Mouse (Mus musculus) heart, adult 18-20 months (tissue): Measurements from ENCODE around the gene Gm13040. TPM values are rescaled to one million over a fixed set of nuclear protein-coding genes. Genes with fewer than 3 reads are reported as not detected.
"Not testable (repeated sequence)": the region's sequence is repeated elsewhere in the genome, so short reads cannot be mapped to it uniquely, and the experiment has no call there.

ENCODE experiments used
- DNase-seq, 2 experiments: peaks; one replicate each; pipeline ENCODE4 v3.0.0; 2021 to 2022; ENCODE audit warnings: mixed read lengths in 1 of 2
- long read RNA-seq, 2 experiments: library from polyadenylated mRNA; stranded (forward); transcript quantifications; one replicate each; pipeline ENCODE4 v2.0.0; 2021
- total RNA-seq, 2 experiments: library from RNA; stranded (reverse); gene quantifications; 2 replicates each; pipeline ENCODE4 v1.2.3; 2021

The Gm13040 gene
- not detected for total RNA-seq
- long read RNA-seq, experiment 1, result 0 reads
- long read RNA-seq, experiment 2, result 0 reads

DNA sequence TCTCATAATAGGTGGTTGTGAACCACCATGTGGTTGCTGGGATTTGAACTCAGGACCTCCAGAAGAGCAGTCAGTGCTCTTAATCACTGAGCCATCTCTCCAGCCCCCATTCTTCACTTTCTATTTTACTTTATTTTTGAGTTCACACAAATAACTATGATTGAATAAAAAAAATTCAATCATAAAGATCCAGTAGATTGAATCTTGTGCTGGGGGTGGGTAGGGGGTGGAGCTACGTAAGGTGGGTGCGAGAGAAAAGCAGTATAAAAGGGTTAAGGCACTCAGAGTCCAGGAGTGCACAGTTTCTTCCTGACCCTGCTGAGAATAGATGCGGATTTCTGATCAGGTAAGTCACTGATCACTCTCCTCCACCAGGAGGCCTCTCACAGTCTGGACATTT is at the start of gene Gm13040:
Gene Gm13040 (plus strand): TSS at position 301 of the 400 bp plus-strand sequence.
- not testable (repeated sequence) for DNase-seq

DNA sequence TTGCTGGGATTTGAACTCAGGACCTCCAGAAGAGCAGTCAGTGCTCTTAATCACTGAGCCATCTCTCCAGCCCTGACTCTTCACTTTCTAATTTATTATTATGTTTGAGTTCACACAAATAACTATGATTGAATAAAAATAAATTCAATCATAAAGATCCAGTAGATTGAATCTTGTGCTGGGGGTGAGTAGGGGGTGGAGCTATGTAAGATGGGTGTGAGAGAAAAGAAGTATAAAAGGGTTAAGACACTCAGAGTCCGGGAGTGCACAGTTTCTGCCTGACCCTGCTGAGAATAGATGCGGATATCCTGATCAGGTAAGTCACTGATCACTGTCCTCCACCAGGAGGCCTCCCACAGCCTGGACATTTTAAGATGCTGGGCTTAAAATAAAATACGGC is 24.7 kb upstream of the Gm13040 start, which contains the start of gene Gm13043:
Gene Gm13043 (plus strand): TSS at position 301 of the 400 bp plus-strand sequence.
- no peak for DNase-seq

DNA sequence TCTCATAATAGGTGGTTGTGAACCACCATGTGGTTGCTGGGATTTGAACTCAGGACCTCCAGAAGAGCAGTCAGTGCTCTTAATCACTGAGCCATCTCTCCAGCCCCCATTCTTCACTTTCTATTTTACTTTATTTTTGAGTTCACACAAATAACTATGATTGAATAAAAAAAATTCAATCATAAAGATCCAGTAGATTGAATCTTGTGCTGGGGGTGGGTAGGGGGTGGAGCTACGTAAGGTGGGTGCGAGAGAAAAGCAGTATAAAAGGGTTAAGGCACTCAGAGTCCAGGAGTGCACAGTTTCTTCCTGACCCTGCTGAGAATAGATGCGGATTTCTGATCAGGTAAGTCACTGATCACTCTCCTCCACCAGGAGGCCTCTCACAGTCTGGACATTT is 15.6 kb downstream of the Gm13040 start, which contains the start of the genes BC080695 and Gm13057:
Gene BC080695 (plus strand): TSS at position 301 of the 400 bp plus-strand sequence.
Gene Gm13057 (plus strand): TSS at position 310 of the 400 bp plus-strand sequence.
- DNase-seq, result not testable (repeated sequence)

Other genes starting within 250 kb of the Gm13040 start
- 1 to 10 TPM; 4.5 to 7.9 TPM for gene Pdpn, start 236.4 kb upstream of the Gm13040 start, total RNA-seq
- gene Lrrc38, start 186.2 kb upstream of the Gm13040 start, total RNA-seq, result not detected
- not detected for gene Pramel1, start 141.5 kb upstream of the Gm13040 start, total RNA-seq
- gene Pramef8, start 123.5 kb upstream of the Gm13040 start, total RNA-seq, result 1 to 10 TPM; 8.7 to 9.0 TPM
- gene Oog4, start 85.6 kb upstream of the Gm13040 start, total RNA-seq, result not detected
- not detected for gene Gm13043, start 24.6 kb upstream of the Gm13040 start, total RNA-seq
- not detected for gene BC080695, start 15.7 kb downstream of the Gm13040 start, total RNA-seq
- not detected for gene Gm13057, start 15.8 kb downstream of the Gm13040 start, total RNA-seq
- gene Gm13083, start 79.0 kb downstream of the Gm13040 start, total RNA-seq, result not detected
- gene Gm13088, start 121.3 kb downstream of the Gm13040 start, total RNA-seq, result not detected
- gene Gm13089, start 166.8 kb downstream of the Gm13040 start, total RNA-seq, result not detected
- not detected for gene Gm13078, start 183.5 kb downstream of the Gm13040 start, total RNA-seq